Mouse (Mus musculus) lung, postnatal 0 days (tissue): ENCODE data around the gene Abhd8.

Experiments
- CTCF ChIP-seq: IDR thresholded peaks from 2 replicates; pipeline ENCODE4 v1.5.1; 2016; ENCODE audit warnings: antibody characterized with exemption, mild to moderate bottlenecking
- EP300 ChIP-seq: IDR thresholded peaks from 2 replicates; pipeline ENCODE4 v1.6.1; 2016; ENCODE audit warnings: antibody characterized with exemption, mild to moderate bottlenecking, control low read depth

DNA sequence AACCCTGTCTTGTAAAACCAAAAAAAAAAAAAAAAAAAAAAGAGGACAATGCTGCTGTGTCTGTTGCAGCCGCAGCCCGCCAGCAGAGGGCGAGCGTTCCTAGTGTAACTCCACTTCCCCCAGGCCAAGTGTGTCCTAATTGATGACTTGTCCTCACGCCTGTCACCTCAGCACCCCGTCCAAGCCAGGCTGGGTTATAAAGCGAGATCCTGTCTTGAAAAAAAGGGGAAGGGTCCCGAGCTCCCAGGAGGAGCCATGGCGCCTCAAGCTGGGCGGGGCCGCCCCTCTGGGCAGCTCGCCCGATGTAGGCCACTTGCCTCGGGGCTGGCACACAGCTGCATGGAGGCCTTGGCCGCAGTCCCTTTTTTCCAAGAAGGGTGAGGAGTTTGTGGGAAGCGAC, 31.6 kb upstream of the Abhd8 start:
- TF ChIP-seq EP300 (no peak), CTCF (peak; percentile 84)
